ENCODE assay signal across 8 mouse cellular contexts in genomic region chr3:95310968-95311882, GRCm38 (mm10). TPM values are rescaled to one million over a fixed set of nuclear protein-coding genes. Genes with fewer than 3 reads are reported as not detected.
A peak's percentile ranks its signal among the peaks of the same experiment; 100 is the strongest.
DNase-seq lines count a peak whose midpoint lies in the region; ATAC-seq and TF ChIP-seq lines count a peak whose summit lies in the region.

No protein-coding gene starts in this region.

- H3K27ac ChIP-seq in midbrain, embryonic 11.5 days (ENCODE audit: low read depth, low read length) = no peak overlapping the region
- H3K27ac ChIP-seq in midbrain, embryonic 16.5 days (ENCODE audit: low read length) = no peak overlapping the region
- no peak overlapping the region for H3K27ac ChIP-seq in hindbrain, postnatal 0 days
- H3K27ac ChIP-seq in liver, embryonic 11.5 days (ENCODE audit: low read depth, low read length) = peak overlapping the region; percentile 95; the same call in 1 of the 2 replicates

- no peak overlapping the region for H3K9ac ChIP-seq in midbrain, embryonic 11.5 days (ENCODE audit: low read length)
- no peak overlapping the region for H3K9ac ChIP-seq in midbrain, embryonic 16.5 days (ENCODE audit: low read depth, low read length)
- no peak overlapping the region for H3K9ac ChIP-seq in hindbrain, postnatal 0 days (replicated peaks; ENCODE audit: low read length)
- no peak overlapping the region for H3K9ac ChIP-seq in liver, embryonic 11.5 days (ENCODE audit: low read depth, low read length)

- peaks cover 6% of the 10 kb centered on the region for H3K4me1 ChIP-seq in midbrain, embryonic 11.5 days (ENCODE audit: control insufficient read depth, insufficient read depth, low read length)
- H3K4me1 ChIP-seq in midbrain, embryonic 16.5 days (ENCODE audit: control insufficient read depth, insufficient read depth, low read length) = peaks cover 4% of the 10 kb centered on the region
- no peaks in the 10 kb centered on the region for H3K4me1 ChIP-seq in hindbrain, postnatal 0 days (ENCODE audit: insufficient read depth, low read length)
- H3K4me1 ChIP-seq in liver, embryonic 11.5 days (replicated peaks; ENCODE audit: control insufficient read depth, insufficient read depth, low read length) = peaks cover 20% of the 10 kb centered on the region

- peak; percentile 97 for DNase-seq in midbrain, embryonic 11.5 days (ENCODE audit: low spot score, missing footprints)
- peak; percentile 56 to 64 for DNase-seq in adrenal gland, adult 18-20 months (ENCODE audit: low spot score in 2 of 2)
- peak; percentile 84 for DNase-seq in embryo, embryonic 10.5 days (ENCODE audit: low spot score)
- DNase-seq in hindbrain, postnatal 0 days (ENCODE audit: low spot score) = peak; percentile 84
- DNase-seq in liver, embryonic 11.5 days (ENCODE audit: low spot score) = no peak
- DNase-seq in ovary, postnatal 36 days (ENCODE audit: low spot score) = peak; percentile 47
- peak; percentile 66 for DNase-seq in thymus, postnatal 25 days

- 63% methylated on average over 9 of the region's 9 CpGs for WGBS in midbrain, embryonic 11.5 days
- 67% methylated on average over 9 of the region's 9 CpGs for WGBS in midbrain, embryonic 16.5 days
- 64% methylated on average over 9 of the region's 9 CpGs for WGBS in hindbrain, postnatal 0 days
- WGBS in liver, embryonic 11.5 days = 48% methylated on average over 9 of the region's 9 CpGs

- H3K27me3 ChIP-seq in midbrain, embryonic 11.5 days (ENCODE audit: control insufficient read depth, insufficient read depth, low read length) = no peaks in the 10 kb centered on the region
- H3K27me3 ChIP-seq in midbrain, embryonic 16.5 days (ENCODE audit: control insufficient read depth, insufficient read depth, low read depth, low read length) = no peaks in the 10 kb centered on the region
- H3K27me3 ChIP-seq in hindbrain, postnatal 0 days (ENCODE audit: insufficient read depth, low read length) = no peaks in the 10 kb centered on the region
- no peaks in the 10 kb centered on the region for H3K27me3 ChIP-seq in liver, embryonic 11.5 days (replicated peaks; ENCODE audit: control insufficient read depth, insufficient read depth, low read length)

- TF ChIP-seq CTCF in hindbrain, postnatal 0 days (IDR thresholded peaks at IDR 0.05; ENCODE audit: low read depth) = peak; percentile 88

- H3K4me2 ChIP-seq in midbrain, embryonic 11.5 days = no peak overlapping the region
- H3K4me2 ChIP-seq in midbrain, embryonic 16.5 days (ENCODE audit: low read length) = no peak overlapping the region
- H3K4me2 ChIP-seq in hindbrain, postnatal 0 days (ENCODE audit: low read depth, low read length) = no peak overlapping the region
- H3K4me2 ChIP-seq in liver, embryonic 11.5 days = peak overlapping the region; percentile 11; the same call in 1 of the 2 replicates

- ATAC-seq in midbrain, embryonic 11.5 days (ENCODE audit: low FRiP score) = no peak
- no peak for ATAC-seq in midbrain, embryonic 16.5 days
- peak; percentile 43; the same call in 1 of the 2 replicates for ATAC-seq in hindbrain, postnatal 0 days
- no peak for ATAC-seq in liver, embryonic 11.5 days (replicated peaks; ENCODE audit: low FRiP score)

- H3K9me3 ChIP-seq in midbrain, embryonic 11.5 days (ENCODE audit: control insufficient read depth, low read length) = no peaks in the 10 kb centered on the region
- no peaks in the 10 kb centered on the region for H3K9me3 ChIP-seq in midbrain, embryonic 16.5 days (replicated peaks; ENCODE audit: control insufficient read depth, low read length, poor library complexity, severe bottlenecking)
- no peaks in the 10 kb centered on the region for H3K9me3 ChIP-seq in hindbrain, postnatal 0 days (ENCODE audit: low read length)
- H3K9me3 ChIP-seq in liver, embryonic 11.5 days (ENCODE audit: control insufficient read depth, low read length) = no peaks in the 10 kb centered on the region

- no peak overlapping the region for H3K4me3 ChIP-seq in midbrain, embryonic 11.5 days (ENCODE audit: low read depth, low read length)
- no peak overlapping the region for H3K4me3 ChIP-seq in midbrain, embryonic 16.5 days (ENCODE audit: low read depth, low read length)
- H3K4me3 ChIP-seq in hindbrain, postnatal 0 days (ENCODE audit: low read length) = no peak overlapping the region
- no peak overlapping the region for H3K4me3 ChIP-seq in liver, embryonic 11.5 days (ENCODE audit: low read depth, low read length)

- no peaks in the 10 kb centered on the region for H3K36me3 ChIP-seq in midbrain, embryonic 11.5 days (ENCODE audit: control insufficient read depth, insufficient read depth, low read length)
- no peaks in the 10 kb centered on the region for H3K36me3 ChIP-seq in midbrain, embryonic 16.5 days (ENCODE audit: control insufficient read depth, insufficient read depth, low read length)
- H3K36me3 ChIP-seq in hindbrain, postnatal 0 days (ENCODE audit: insufficient read depth, low read length) = no peaks in the 10 kb centered on the region
- H3K36me3 ChIP-seq in liver, embryonic 11.5 days (ENCODE audit: control insufficient read depth, insufficient read depth, low read length) = no peaks in the 10 kb centered on the region

RNA-seq across cellular contexts. Expression of gene Cers2, which starts 3.4 kb away (rescaled TPM):
- polyA plus RNA-seq in midbrain, embryonic 11.5 days (2014; fragmentation: Nextera tagmentation; extraction: Ambion mirVana) = 94.1 and 97.1 TPM in 2 replicates
- 89.6 and 101 TPM in 2 replicates for polyA plus RNA-seq in midbrain, embryonic 16.5 days (2015; fragmentation: Nextera tagmentation; extraction: Ambion mirVana)
- 100 to 1,000 TPM; 191 to 231 TPM for total RNA-seq in adrenal gland, adult 18-20 months (2021)
- total RNA-seq in hindbrain, postnatal 0 days (2014; rRNA removed) = 43.7 and 64.0 TPM in 2 replicates
- polyA plus RNA-seq in hindbrain, postnatal 0 days (2015; fragmentation: Nextera tagmentation; extraction: Ambion mirVana) = 87.4 and 90.5 TPM in 2 replicates
- polyA plus RNA-seq in liver, embryonic 11.5 days (2014; fragmentation: Nextera tagmentation; extraction: Ambion mirVana) = 178 and 182 TPM in 2 replicates

RNA-seq across cellular contexts. Expression of gene Anxa9, which starts 4.2 kb away (rescaled TPM):
- 0.87 and 1.3 TPM in 2 replicates for polyA plus RNA-seq in midbrain, embryonic 11.5 days (2014; fragmentation: Nextera tagmentation; extraction: Ambion mirVana)
- 0.23 and 0.34 TPM in 2 replicates for polyA plus RNA-seq in midbrain, embryonic 16.5 days (2015; fragmentation: Nextera tagmentation; extraction: Ambion mirVana)
- 1 to 10 TPM; 1.4 to 1.7 TPM for total RNA-seq in adrenal gland, adult 18-20 months (2021)
- 0.31 TPM in 1 of 2 replicates, not detected in the other for total RNA-seq in hindbrain, postnatal 0 days (2014; rRNA removed)
- 0.28 and 0.48 TPM in 2 replicates for polyA plus RNA-seq in hindbrain, postnatal 0 days (2015; fragmentation: Nextera tagmentation; extraction: Ambion mirVana)
- 5.5 and 6.7 TPM in 2 replicates for polyA plus RNA-seq in liver, embryonic 11.5 days (2014; fragmentation: Nextera tagmentation; extraction: Ambion mirVana)

RNA-seq across cellular contexts. Expression of gene Prune1, which starts 29.3 kb away (rescaled TPM):
- 28.0 and 29.7 TPM in 2 replicates for polyA plus RNA-seq in midbrain, embryonic 11.5 days (2014; fragmentation: Nextera tagmentation; extraction: Ambion mirVana)
- polyA plus RNA-seq in midbrain, embryonic 16.5 days (2015; fragmentation: Nextera tagmentation; extraction: Ambion mirVana) = 81.4 and 84.3 TPM in 2 replicates
- total RNA-seq in adrenal gland, adult 18-20 months (2021) = 10 to 100 TPM; 20.1 to 21.9 TPM
- 72.7 and 77.4 TPM in 2 replicates for total RNA-seq in hindbrain, postnatal 0 days (2014; rRNA removed)
- 56.6 and 60.4 TPM in 2 replicates for polyA plus RNA-seq in hindbrain, postnatal 0 days (2015; fragmentation: Nextera tagmentation; extraction: Ambion mirVana)
- 19.8 and 22.7 TPM in 2 replicates for polyA plus RNA-seq in liver, embryonic 11.5 days (2014; fragmentation: Nextera tagmentation; extraction: Ambion mirVana)

RNA-seq across cellular contexts. Expression of gene Mindy1, which starts 30.1 kb away (rescaled TPM):
- 38.8 and 43.3 TPM in 2 replicates for polyA plus RNA-seq in midbrain, embryonic 11.5 days (2014; fragmentation: Nextera tagmentation; extraction: Ambion mirVana)
- 42.3 and 42.5 TPM in 2 replicates for polyA plus RNA-seq in midbrain, embryonic 16.5 days (2015; fragmentation: Nextera tagmentation; extraction: Ambion mirVana)
- total RNA-seq in adrenal gland, adult 18-20 months (2021) = 100 to 1,000 TPM in 1 of 2 experiments, 10 to 100 TPM in 1; 75.5 to 124 TPM
- total RNA-seq in hindbrain, postnatal 0 days (2014; rRNA removed) = 31.1 and 31.8 TPM in 2 replicates
- 32.6 and 33.8 TPM in 2 replicates for polyA plus RNA-seq in hindbrain, postnatal 0 days (2015; fragmentation: Nextera tagmentation; extraction: Ambion mirVana)
- polyA plus RNA-seq in liver, embryonic 11.5 days (2014; fragmentation: Nextera tagmentation; extraction: Ambion mirVana) = 29.0 and 29.9 TPM in 2 replicates

RNA-seq across cellular contexts. Expression of gene Setdb1, which starts 45.8 kb away (rescaled TPM):
- 60.9 and 69.3 TPM in 2 replicates for polyA plus RNA-seq in midbrain, embryonic 11.5 days (2014; fragmentation: Nextera tagmentation; extraction: Ambion mirVana)
- 42.3 and 43.3 TPM in 2 replicates for polyA plus RNA-seq in midbrain, embryonic 16.5 days (2015; fragmentation: Nextera tagmentation; extraction: Ambion mirVana)
- total RNA-seq in adrenal gland, adult 18-20 months (2021) = 10 to 100 TPM; 20.0 to 25.2 TPM
- total RNA-seq in hindbrain, postnatal 0 days (2014; rRNA removed) = 36.6 and 50.8 TPM in 2 replicates
- polyA plus RNA-seq in hindbrain, postnatal 0 days (2015; fragmentation: Nextera tagmentation; extraction: Ambion mirVana) = 26.4 and 26.5 TPM in 2 replicates
- 47.0 and 57.6 TPM in 2 replicates for polyA plus RNA-seq in liver, embryonic 11.5 days (2014; fragmentation: Nextera tagmentation; extraction: Ambion mirVana)
